Mouse (Mus musculus) Patski (cell line): ENCODE data around the gene Aldh16a1. TPM values are rescaled to one million over a fixed set of nuclear protein-coding genes. Genes with fewer than 3 reads are reported as not detected.
"Not testable (repeated sequence)": the region's sequence is repeated elsewhere in the genome, so short reads cannot be mapped to it uniquely, and the experiment has no call there.

Experiments
- ATAC-seq: fragments of 100-300 bp; one replicate; pipeline ENCODE4 v1.8.0; 2021
- CTCF ChIA-PET: fragments of 350-600 bp; sonication (Branson Sonifier 250); formaldehyde crosslinking; loops from one replicate; lab custom pipeline; 2022; ENCODE audit warnings: inconsistent platforms; lab: Charles Lee
- POLR2A ChIA-PET: fragments of 350-600 bp; sonication (Branson Sonifier 250); formaldehyde crosslinking; loops from one replicate; lab custom pipeline; 2022; ENCODE audit warnings: antibody characterized with exemption, inconsistent platforms; lab: Charles Lee
- DNase-seq: peaks from one replicate; pipeline ENCODE4 v3.0.0-alpha.2; 2011; ENCODE audit warnings: low read depth, low spot score
- H3K27me3 ChIP-seq: fragments of 371-371 bp; one replicate; pipeline ENCODE4 v1.5.1; 2021
- CTCF ChIP-seq: fragments of 100-300 bp; IDR thresholded peaks from one replicate; pipeline ENCODE4 v1.5.1; 2021
- in situ Hi-C: fragments of 300-500 bp; cut with MboI; formaldehyde crosslinking; loops from 3 replicates; pipeline ENCODE4 v1.11.1; 2018; ENCODE audit warnings: low pct_unique_long_range_greater_than_20kb, mixed read lengths
- polyA plus RNA-seq: library from polyadenylated mRNA; unstranded; gene quantifications from one replicate; pipeline ENCODE4 v1.2.3, GENCODE M21; 2021

The Aldh16a1 gene
- polyA plus RNA-seq, 1 experiment from 2014 or later, result 48.9 TPM

- in situ Hi-C loops, result no loop called here
- ChIA-PET CTCF (no interaction called here), POLR2A (no interaction called here)
- TF ChIP-seq CTCF, result no peak
- no peak for DNase-seq
- ATAC-seq, result no peak
- peaks cover 68% of the 10 kb centered on the region for H3K27me3 ChIP-seq
Observed at GRCm38 (mm10) chr7:45180896-45181477, 26.6 kb upstream of the Aldh16a1 start, which contains the start of gene Pth2. TSS of gene Pth2 (plus strand) at chr7:45180995.

- peaks cover 62% of the 10 kb centered on the region for H3K27me3 ChIP-seq
- in situ Hi-C loops, result no loop called here
- no peak for TF ChIP-seq CTCF
- ChIA-PET POLR2A (no interaction called here), CTCF (no interaction called here)
- ATAC-seq (no peak), DNase-seq (no peak)
Observed at GRCm38 (mm10) chr7:45179469-45179868, 25.1 kb upstream of the Aldh16a1 start, which contains the start of gene Gfy. TSS of gene Gfy (minus strand) at chr7:45179569.

GRCm38 (mm10) chr7:45178550-45178949 lies 24.2 kb upstream of the Aldh16a1 start:
- ATAC-seq (no peak), DNase-seq (no peak)
- peaks cover 54% of the 10 kb centered on the region for H3K27me3 ChIP-seq
- ChIA-PET CTCF (no interaction called here), POLR2A (no interaction called here)
- TF ChIP-seq CTCF, result no peak
- in situ Hi-C loops, result no loop called here

GRCm38 (mm10) chr7:45176356-45176755 lies 22.0 kb upstream of the Aldh16a1 start:
- peaks cover 44% of the 10 kb centered on the region for H3K27me3 ChIP-seq
- no peak for DNase-seq
- no peak for TF ChIP-seq CTCF
- ChIA-PET CTCF (no interaction called here), POLR2A (no interaction called here)
- in situ Hi-C loops, result no loop called here
- ATAC-seq, result no peak

- peaks cover 40% of the 10 kb centered on the region for H3K27me3 ChIP-seq
- DNase-seq (no peak), ATAC-seq (no peak)
- ChIA-PET CTCF (interaction anchor here (2.0 kb wide), 1 partner anchor 13 kb away, joined by 6 read pairs; no protein-coding TSS in a partner anchor), POLR2A (interaction anchor here (0.6 kb wide), 2 partner anchors 49 to 81 kb away, joined by 3 to 4 read pairs; no protein-coding TSS in a partner anchor)
- no peak for TF ChIP-seq CTCF
- in situ Hi-C loops, result no loop called here
Observed at GRCm38 (mm10) chr7:45175929-45176328, 21.5 kb upstream of the Aldh16a1 start.

- TF ChIP-seq CTCF, result no peak
- ChIA-PET CTCF (interaction anchor here (2.0 kb wide), 1 partner anchor 13 kb away, joined by 6 read pairs; no protein-coding TSS in a partner anchor), POLR2A (interaction anchor here (0.6 kb wide), 2 partner anchors 50 to 80 kb away, joined by 3 to 4 read pairs; no protein-coding TSS in a partner anchor)
- no peak for DNase-seq
- no peak for ATAC-seq
- H3K27me3 ChIP-seq, result peaks cover 35% of the 10 kb centered on the region
- in situ Hi-C loops, result no loop called here
Observed at GRCm38 (mm10) chr7:45175398-45175797, 21.0 kb upstream of the Aldh16a1 start.

- TF ChIP-seq CTCF, result no peak
- in situ Hi-C loops, result no loop called here
- POLR2A ChIA-PET, result interaction anchor here (0.6 to 0.8 kb wide), 2 partner anchors 12 to 154 kb away, joined by 3 read pairs; no protein-coding TSS in a partner anchor
- ATAC-seq, result no peak
- CTCF ChIA-PET, result interaction anchor here (0.9 to 2.0 kb wide), 2 partner anchors 12 to 24 kb away, joined by 4 to 6 read pairs; no protein-coding TSS in a partner anchor
- no peak for DNase-seq
- peaks cover 31% of the 10 kb centered on the region for H3K27me3 ChIP-seq
Observed at GRCm38 (mm10) chr7:45174567-45175280, 20.3 kb upstream of the Aldh16a1 start.

- POLR2A ChIA-PET, ATAC-seq, DNase-seq, in situ Hi-C loops: not testable (repeated sequence)
- CTCF ChIA-PET, result interaction anchor here (0.9 to 2.0 kb wide), 2 partner anchors 11 to 25 kb away, joined by 4 to 6 read pairs; no protein-coding TSS in a partner anchor
- H3K27me3 ChIP-seq, result peaks cover 29% of the 10 kb centered on the region
Observed at GRCm38 (mm10) chr7:45173772-45174171, 19.4 kb upstream of the Aldh16a1 start.

- ChIA-PET POLR2A (no interaction called here), CTCF (interaction anchor here (1.0 kb wide), 1 partner anchor 10 kb away, joined by 3 read pairs; no protein-coding TSS in a partner anchor)
- H3K27me3 ChIP-seq, result peaks cover 37% of the 10 kb centered on the region
- DNase-seq, result no peak
- TF ChIP-seq CTCF, result no peak
- ATAC-seq, result no peak
- in situ Hi-C loops, result no loop called here
Observed at GRCm38 (mm10) chr7:45172974-45173373, 18.6 kb upstream of the Aldh16a1 start.

GRCm38 (mm10) chr7:45169495-45169894 lies 15.1 kb upstream of the Aldh16a1 start:
- DNase-seq, result no peak
- in situ Hi-C loops, result loop anchor here (10.0 kb wide), 1 partner anchor 185 kb away; no protein-coding TSS in a partner anchor

More at GRCm38 (mm10) chr7:45169495-45169894, 15.1 kb upstream of the Aldh16a1 start:
- ChIA-PET POLR2A (no interaction called here), CTCF (no interaction called here)
- TF ChIP-seq CTCF, result no peak
- ATAC-seq, result no peak
- H3K27me3 ChIP-seq, result peaks cover 41% of the 10 kb centered on the region
